Mouse (Mus musculus) brown adipose tissue, adult 24 weeks (tissue): ENCODE results near the gene Kcnip1. TPM values are rescaled to one million over a fixed set of nuclear protein-coding genes. Genes with fewer than 3 reads are reported as not detected.

Source experiments
- H3K27ac ChIP-seq: fragments of 200-500 bp; replicated peaks from 2 replicates; pipeline ENCODE4 v1.5.1; 2012; ENCODE audit warnings: low read depth, mild to moderate bottlenecking, low read length
- H3K4me1 ChIP-seq: fragments of 200-500 bp; 2 replicates; pipeline ENCODE4 v1.6.1; 2012; ENCODE audit warnings: low read length, mixed read lengths; ENCODE audit not compliant: control insufficient read depth, insufficient read depth, insufficient read length
- H3K4me3 ChIP-seq: fragments of 200-500 bp; 2 replicates; pipeline ENCODE4 v1.5.1; 2012; ENCODE audit warnings: low read depth, mild to moderate bottlenecking, low read length, moderate library complexity; ENCODE audit not compliant: insufficient read depth
- polyA plus RNA-seq: library from polyadenylated mRNA; stranded (reverse); fragments of >200 nt; gene quantifications from 2 replicates; pipeline ENCODE4 v1.2.4, GENCODE M21; 2012; ENCODE audit not compliant: missing spikeins, insufficient read depth, insufficient read length

Kcnip1 gene
- polyA plus RNA-seq, 1 experiment: not detected

GRCm38 (mm10) chr11:33824739-33825138, 168.2 kb downstream of the Kcnip1 start:
- Histone ChIP-seq H3K27ac (no peak overlapping the region), H3K4me1 (no peaks in the 10 kb centered on the region), H3K4me3 (no peak overlapping the region)

DNA sequence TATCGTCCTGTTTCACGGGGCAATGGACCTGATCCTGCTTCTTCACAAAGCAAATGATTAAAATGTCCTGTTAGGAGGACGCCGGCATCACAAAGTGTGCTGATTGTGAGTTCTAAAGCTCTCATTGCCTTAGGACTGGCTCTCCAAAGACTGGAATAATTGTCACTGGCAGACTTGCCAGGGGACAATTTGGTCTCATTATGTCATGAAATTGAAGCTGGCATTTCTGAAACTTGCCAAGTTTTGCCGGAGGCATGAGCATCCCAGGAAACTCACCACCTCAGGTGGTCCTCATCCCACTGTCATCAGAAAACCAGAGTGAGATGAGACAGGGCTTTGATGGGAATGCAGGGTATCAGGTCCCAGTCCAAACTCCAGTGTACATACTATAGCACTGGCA, 171.6 kb downstream of the Kcnip1 start:
- no peaks in the 10 kb centered on the region for H3K4me1 ChIP-seq
- H3K27ac ChIP-seq: no peak overlapping the region
- no peak overlapping the region for H3K4me3 ChIP-seq

DNA sequence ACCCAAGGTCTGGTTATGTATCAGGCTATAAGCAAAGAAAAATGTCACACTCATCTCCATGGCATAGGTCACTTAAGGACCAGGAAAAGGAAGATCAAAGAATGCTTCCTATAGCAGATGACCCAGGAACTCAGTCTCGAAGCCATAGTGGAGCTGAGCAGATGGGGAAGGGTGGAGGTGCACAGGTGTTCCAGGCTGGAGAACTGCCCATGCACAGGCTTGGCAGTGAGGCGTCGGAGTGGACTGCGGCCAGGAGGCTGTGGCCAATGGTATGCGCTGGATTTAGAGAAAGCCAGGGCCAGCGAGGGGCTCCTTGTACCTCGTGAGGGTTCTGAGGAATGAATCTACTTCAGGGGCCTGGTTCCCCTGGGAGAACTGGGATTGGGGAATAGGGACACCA, 172.1 kb downstream of the Kcnip1 start:
- Histone ChIP-seq H3K27ac (no peak overlapping the region), H3K4me3 (no peak overlapping the region), H3K4me1 (no peaks in the 10 kb centered on the region)

GRCm38 (mm10) chr11:33818861-33819503, 174.0 kb downstream of the Kcnip1 start:
- no peak overlapping the region for H3K4me3 ChIP-seq
- no peaks in the 10 kb centered on the region for H3K4me1 ChIP-seq
- no peak overlapping the region for H3K27ac ChIP-seq

DNA sequence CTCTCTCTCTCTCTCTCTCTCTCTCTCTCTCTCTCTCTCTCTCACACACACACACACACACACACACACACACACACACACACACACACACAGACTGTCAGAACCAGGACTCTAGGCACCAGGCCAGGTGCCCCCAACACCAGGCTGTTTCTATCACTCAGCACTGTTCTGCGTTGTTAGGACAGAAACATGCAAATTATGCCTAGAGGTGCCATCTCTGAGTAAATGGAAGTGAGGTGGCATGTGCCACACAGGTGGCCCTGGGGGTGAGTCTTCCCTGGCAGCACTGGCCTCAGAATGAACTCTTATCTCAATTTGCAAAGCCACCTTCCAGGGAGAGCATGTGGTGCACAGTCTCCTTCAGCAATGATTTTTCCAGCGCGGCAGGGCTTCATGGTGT, 176.9 kb downstream of the Kcnip1 start:
- H3K4me1 ChIP-seq: no peaks in the 10 kb centered on the region
- no peak overlapping the region for H3K4me3 ChIP-seq
- no peak overlapping the region for H3K27ac ChIP-seq

DNA sequence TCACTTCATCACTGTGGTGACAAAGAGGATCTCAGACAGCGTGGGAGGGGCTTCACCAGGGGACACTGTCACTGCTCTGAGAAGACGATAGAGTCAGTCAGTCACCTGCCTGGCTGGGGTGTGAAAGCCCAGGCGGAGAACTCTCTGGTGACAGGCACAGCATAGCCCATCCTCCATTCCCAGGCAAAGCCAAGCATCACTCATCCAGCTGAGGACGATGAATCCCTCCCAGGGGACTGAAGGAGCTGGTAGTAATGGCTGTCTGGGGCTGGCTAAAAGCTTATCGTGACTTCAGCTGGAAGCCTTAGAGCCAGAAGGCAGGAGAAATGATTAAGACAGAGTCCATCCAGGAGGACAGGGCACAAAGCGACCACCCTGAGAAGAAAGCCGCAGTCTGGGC, 182.8 kb downstream of the Kcnip1 start:
- Histone ChIP-seq H3K4me1 (no peaks in the 10 kb centered on the region), H3K4me3 (no peak overlapping the region), H3K27ac (no peak overlapping the region)

DNA sequence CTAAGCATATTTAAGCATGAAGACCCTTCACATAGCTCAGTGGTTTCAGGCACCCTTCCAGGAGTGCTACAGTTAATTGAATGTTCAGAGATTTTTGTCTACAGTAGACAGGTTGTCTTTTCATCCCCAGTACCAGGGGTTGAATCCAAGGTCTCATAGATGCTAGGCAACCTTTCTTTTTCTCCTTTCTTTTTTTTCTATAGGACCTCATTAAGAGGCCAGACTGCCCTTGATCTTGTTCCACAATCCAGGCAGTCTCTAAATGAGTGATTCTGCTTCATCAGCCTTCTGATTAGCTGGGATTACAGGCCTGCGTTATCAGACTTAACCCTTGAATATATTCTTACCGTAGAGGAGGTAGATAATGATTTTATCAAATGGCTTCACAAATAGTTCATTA, 189.9 kb downstream of the Kcnip1 start:
- H3K4me3 ChIP-seq: no peak overlapping the region
- H3K4me1 ChIP-seq: no peaks in the 10 kb centered on the region
- no peak overlapping the region for H3K27ac ChIP-seq

DNA sequence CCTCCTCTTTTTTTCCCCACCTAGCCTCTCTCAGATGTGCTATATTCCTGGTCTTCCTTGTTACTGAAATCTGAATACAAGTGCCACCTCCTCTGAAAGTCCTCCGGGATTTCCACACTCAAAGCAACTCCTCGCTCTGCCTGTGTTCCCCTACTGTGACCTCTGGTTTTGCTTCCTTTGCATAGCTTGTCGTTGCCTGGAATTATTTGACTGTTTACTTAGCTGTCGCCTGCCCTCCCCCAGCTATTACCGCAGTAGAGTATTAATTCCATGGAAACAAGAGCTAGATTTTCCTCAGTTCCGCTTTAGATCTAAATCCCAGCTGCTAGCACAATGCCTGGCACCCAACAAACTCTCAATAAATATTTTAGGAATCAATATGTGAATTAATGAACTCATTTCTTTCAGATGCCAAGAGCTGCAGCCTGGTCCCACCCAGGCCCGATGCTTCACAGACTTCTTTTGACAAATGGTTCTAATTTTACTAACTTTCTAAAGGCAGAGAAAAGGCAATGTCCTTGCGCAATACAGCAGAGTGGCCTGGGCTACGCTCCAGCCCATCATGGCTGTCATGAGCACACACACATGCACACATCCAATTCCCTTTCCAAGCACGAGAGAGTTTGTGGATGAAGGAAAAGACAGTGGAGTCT, 192.4 kb downstream of the Kcnip1 start:
- Histone ChIP-seq H3K27ac (no peak overlapping the region), H3K4me1 (no peaks in the 10 kb centered on the region), H3K4me3 (no peak overlapping the region)

DNA sequence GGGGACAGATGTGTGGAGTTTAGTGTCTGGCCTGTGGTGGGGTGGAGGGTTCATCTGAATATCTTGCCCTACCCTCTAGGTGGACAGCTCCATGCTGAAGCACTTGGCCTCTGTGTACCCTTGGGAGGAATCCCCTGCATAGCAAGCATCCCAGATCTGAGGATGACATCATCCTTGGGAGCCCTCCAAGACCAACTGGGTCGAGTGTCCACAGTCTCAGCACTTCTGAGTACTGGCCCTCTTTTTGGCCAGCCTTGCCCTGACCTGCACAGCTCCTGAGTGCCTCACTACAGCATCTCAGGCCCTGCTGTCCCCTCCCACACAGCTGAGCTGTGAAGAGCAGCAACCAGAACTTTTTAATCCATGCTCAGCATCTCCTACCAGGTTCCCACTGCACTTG, 193.0 kb downstream of the Kcnip1 start:
- H3K27ac ChIP-seq: no peak overlapping the region
- H3K4me1 ChIP-seq: no peaks in the 10 kb centered on the region
- no peak overlapping the region for H3K4me3 ChIP-seq

GRCm38 (mm10) chr11:33798094-33798648, 194.8 kb downstream of the Kcnip1 start:
- Histone ChIP-seq H3K4me3 (no peak overlapping the region), H3K27ac (no peak overlapping the region), H3K4me1 (no peaks in the 10 kb centered on the region)

- Histone ChIP-seq H3K4me1 (no peaks in the 10 kb centered on the region), H3K4me3 (no peak overlapping the region), H3K27ac (no peak overlapping the region)
Measured at GRCm38 (mm10) chr11:33787362-33787761, 205.6 kb downstream of the Kcnip1 start.

DNA sequence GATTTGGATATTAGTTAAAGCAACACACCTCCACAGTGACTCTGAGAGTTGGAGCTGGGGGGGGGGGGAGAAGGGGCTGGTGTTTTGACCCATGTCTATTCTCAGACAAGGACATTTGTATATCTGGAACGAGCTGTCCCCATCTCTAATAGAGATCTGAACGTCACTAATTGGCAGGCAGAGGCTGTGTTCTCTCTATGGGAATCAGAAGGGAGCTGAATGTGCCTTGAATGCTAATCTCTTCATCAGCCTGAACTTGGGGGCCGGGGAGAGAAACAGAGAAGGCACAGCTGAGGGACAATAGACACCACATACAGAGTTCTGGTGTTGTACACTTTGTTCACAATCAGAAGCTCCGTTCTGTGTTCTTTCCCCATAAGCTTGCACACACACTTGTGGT, 206.4 kb downstream of the Kcnip1 start:
- H3K4me3 ChIP-seq: no peak overlapping the region
- no peak overlapping the region for H3K27ac ChIP-seq
- no peaks in the 10 kb centered on the region for H3K4me1 ChIP-seq

- H3K4me1 ChIP-seq: no peaks in the 10 kb centered on the region
- no peak overlapping the region for H3K27ac ChIP-seq
- H3K4me3 ChIP-seq: no peak overlapping the region
Measured at GRCm38 (mm10) chr11:33781561-33781971, 211.4 kb downstream of the Kcnip1 start.

DNA sequence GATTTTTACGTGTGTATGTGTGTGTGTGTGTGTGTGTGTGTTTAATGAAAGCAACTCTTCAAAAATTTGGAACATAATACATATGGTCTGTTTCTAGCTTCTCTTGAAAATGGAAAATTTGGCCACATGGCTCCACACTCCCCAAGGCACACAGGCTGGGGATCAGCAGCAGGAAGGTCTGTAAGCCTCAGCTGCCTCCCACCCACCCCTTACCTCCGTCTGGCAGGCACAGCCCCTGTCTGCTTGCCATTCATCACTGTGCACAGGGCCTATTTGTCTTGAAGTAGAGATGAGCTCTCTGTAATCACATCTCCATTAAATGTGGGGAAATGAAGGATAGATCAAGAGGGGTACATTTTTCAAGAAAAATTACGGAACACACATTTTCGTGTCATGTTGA, 212.7 kb downstream of the Kcnip1 start:
- no peak overlapping the region for H3K4me3 ChIP-seq
- H3K4me1 ChIP-seq: no peaks in the 10 kb centered on the region
- no peak overlapping the region for H3K27ac ChIP-seq

DNA sequence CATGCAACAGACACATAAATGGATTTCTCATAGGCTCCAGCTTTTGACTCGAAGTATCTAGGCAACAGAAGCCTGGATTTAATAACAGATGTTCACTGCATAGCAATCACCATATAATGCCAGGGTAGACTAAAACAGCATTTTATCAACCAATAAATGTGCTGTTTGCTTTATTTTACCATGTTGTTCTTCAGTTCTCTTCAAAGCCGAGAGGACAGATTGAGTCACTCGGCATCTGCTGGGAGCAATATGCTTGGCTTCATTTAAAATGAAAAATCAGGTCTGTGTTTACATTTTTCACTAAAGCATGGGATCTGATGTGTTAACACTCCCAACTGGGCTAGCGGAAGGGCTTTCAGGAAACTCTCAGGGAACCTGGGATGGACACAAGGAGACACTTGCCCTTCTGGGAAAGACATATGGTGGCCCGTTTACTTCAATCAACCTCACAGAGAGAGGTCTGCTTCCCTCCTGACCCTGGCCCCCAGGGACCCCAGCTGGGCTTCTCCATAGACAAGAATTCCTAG, 220.3 kb downstream of the Kcnip1 start:
- Histone ChIP-seq H3K4me3 (no peak overlapping the region), H3K27ac (no peak overlapping the region), H3K4me1 (no peaks in the 10 kb centered on the region)

DNA sequence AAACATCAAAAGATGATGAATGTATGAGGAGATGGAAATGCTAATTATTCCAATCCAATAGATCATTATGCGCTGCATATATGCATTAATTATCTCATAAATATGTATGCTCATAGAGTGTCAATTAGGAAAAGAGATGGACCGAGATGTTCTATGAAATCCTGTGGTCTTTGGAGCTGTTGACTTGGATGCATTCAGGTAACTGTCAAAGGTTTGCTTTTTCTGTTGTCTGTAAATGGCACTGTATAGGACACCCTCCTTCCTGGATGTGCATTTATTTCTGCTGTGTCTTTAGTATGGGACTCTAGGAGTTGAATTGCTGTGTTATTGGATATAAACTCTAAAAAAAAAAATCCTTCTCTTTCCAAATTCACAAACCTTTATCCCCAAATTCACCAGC, 220.9 kb downstream of the Kcnip1 start:
- H3K4me1 ChIP-seq: no peaks in the 10 kb centered on the region
- no peak overlapping the region for H3K4me3 ChIP-seq
- no peak overlapping the region for H3K27ac ChIP-seq
